Mouse (Mus musculus) embryonic facial prominence, embryonic 10.5 days (tissue): ENCODE measurements around the gene Gm10320. TPM values are rescaled to one million over a fixed set of nuclear protein-coding genes. Genes with fewer than 3 reads are reported as not detected.

Source experiments
- DNase-seq: peaks from one replicate; pipeline ENCODE4 v3.0.0-alpha.2; 2017; ENCODE audit warnings: low spot score
- H3K27ac ChIP-seq: fragments of 300-500 bp; sonication (generic); replicated peaks from 2 replicates; pipeline ENCODE4 v1.5.1; 2016; ENCODE audit warnings: mild to moderate bottlenecking
- H3K27me3 ChIP-seq: fragments of 300-500 bp; sonication (generic); replicated peaks from 2 replicates; pipeline ENCODE4 v1.6.1; 2016; ENCODE audit warnings: low read depth, mild to moderate bottlenecking; ENCODE audit not compliant: poor library complexity, severe bottlenecking
- H3K36me3 ChIP-seq: fragments of 300-500 bp; sonication (generic); replicated peaks from 2 replicates; pipeline ENCODE4 v1.6.1; 2016; ENCODE audit warnings: mild to moderate bottlenecking, moderate library complexity
- H3K4me1 ChIP-seq: fragments of 300-500 bp; sonication (generic); 2 replicates; pipeline ENCODE4 v1.6.1; 2016
- H3K4me3 ChIP-seq: fragments of 300-500 bp; sonication (generic); 2 replicates; pipeline ENCODE4 v1.5.1; 2016; ENCODE audit warnings: mild to moderate bottlenecking, moderate library complexity
- H3K9me3 ChIP-seq: fragments of 300-500 bp; sonication (generic); 2 replicates; pipeline ENCODE4 v1.6.1; 2016; ENCODE audit warnings: mild to moderate bottlenecking
- WGBS: fragments of 180-500 bp; shearing (Covaris S2); methylation state at CpG from one replicate; pipeline ENCODE4 v1.1.7; 2016; 5-methylcytosine and 5-hydroxymethylcytosine counted together
- polyA plus RNA-seq: library from polyadenylated mRNA; unstranded; fragments of >200 nt; fragmentation: Nextera tagmentation; extraction: Ambion mirVana; gene quantifications from 2 replicates; pipeline ENCODE4 v1.2.1, GENCODE M21; 2016

The Gm10320 gene
- polyA plus RNA-seq, 1 experiment from 2014 or later: 0.79 TPM

DNA sequence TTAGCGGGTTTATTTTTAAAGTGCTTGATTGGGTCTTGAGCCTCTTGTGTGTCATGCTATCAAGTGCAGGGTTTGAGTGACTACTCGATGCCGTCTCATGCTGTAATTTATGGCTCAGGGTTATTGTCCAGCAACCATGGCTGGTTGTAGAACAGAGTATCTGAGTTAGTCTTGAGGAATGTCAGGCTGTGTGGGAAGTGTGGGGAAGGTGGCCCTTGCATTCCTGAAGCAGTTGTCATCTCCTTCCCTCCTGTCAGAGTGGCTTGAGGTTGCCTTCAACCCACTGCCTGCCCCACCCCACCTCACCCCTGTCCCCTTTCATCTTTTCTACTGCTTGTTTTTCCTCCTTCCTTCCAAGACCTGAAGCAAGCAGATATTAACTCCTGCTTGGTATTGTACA is 13.8 kb downstream of the Gm10320 start:
- peaks cover 29% of the 10 kb centered on the region for H3K27me3 ChIP-seq
- H3K36me3 ChIP-seq: no peaks in the 10 kb centered on the region
- H3K9me3 ChIP-seq: no peaks in the 10 kb centered on the region
- DNase-seq: no peak
- H3K4me3 ChIP-seq: no peak overlapping the region
- H3K4me1 ChIP-seq: peaks cover 27% of the 10 kb centered on the region
- H3K27ac ChIP-seq: no peak overlapping the region
- 93% methylated on average over 3 of the region's 3 CpGs for WGBS

- no peaks in the 10 kb centered on the region for H3K36me3 ChIP-seq
- no peak overlapping the region for H3K4me3 ChIP-seq
- H3K27me3 ChIP-seq: peaks cover 37% of the 10 kb centered on the region
- 61% methylated on average over 4 of the region's 4 CpGs for WGBS
- H3K4me1 ChIP-seq: peaks cover 27% of the 10 kb centered on the region
- DNase-seq: no peak
- no peaks in the 10 kb centered on the region for H3K9me3 ChIP-seq
- peak overlapping the region; percentile 75 for H3K27ac ChIP-seq
Measured at GRCm38 (mm10) chr13:98476839-98477495, 14.8 kb downstream of the Gm10320 start.

GRCm38 (mm10) chr13:98476175-98476838 is 15.5 kb downstream of the Gm10320 start:
- peak; percentile 57 for DNase-seq
- Histone ChIP-seq H3K4me1 (peaks cover 27% of the 10 kb centered on the region), H3K36me3 (no peaks in the 10 kb centered on the region), H3K9me3 (no peaks in the 10 kb centered on the region), H3K4me3 (no peak overlapping the region), H3K27ac (peak overlapping the region; percentile 75), H3K27me3 (peaks cover 41% of the 10 kb centered on the region)
- 39% methylated on average over 14 of the region's 14 CpGs for WGBS

GRCm38 (mm10) chr13:98475681-98476080 is 16.1 kb downstream of the Gm10320 start:
- Histone ChIP-seq H3K9me3 (no peaks in the 10 kb centered on the region), H3K27me3 (peaks cover 41% of the 10 kb centered on the region), H3K36me3 (no peaks in the 10 kb centered on the region), H3K4me3 (no peak overlapping the region), H3K4me1 (peaks cover 32% of the 10 kb centered on the region), H3K27ac (peak overlapping the region; percentile 75)
- WGBS: 47% methylated on average over 8 of the region's 8 CpGs
- no peak for DNase-seq

DNA sequence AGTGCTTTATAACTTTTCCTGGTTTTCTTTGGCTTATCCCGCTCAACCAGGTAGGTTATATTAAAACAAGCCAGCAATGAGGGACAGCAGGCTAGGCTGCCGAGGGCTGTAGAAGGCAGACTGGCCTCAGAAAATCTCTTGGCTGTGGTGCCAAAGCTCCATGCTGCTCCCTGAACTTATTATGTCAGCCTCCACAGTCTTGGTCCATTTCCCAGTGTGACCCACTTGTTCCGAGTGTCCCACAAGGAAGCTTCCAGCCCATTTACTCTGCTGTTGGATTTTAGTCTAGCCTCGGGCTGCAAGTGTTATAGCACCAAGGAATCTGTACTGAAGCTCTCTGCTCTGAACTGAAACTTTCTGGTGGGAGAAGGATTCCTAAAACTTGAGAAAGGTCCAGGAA is 18.8 kb downstream of the Gm10320 start:
- 88% methylated on average over 4 of the region's 4 CpGs for WGBS
- Histone ChIP-seq H3K36me3 (no peaks in the 10 kb centered on the region), H3K4me1 (peaks cover 39% of the 10 kb centered on the region), H3K4me3 (no peak overlapping the region), H3K27me3 (peaks cover 41% of the 10 kb centered on the region), H3K9me3 (no peaks in the 10 kb centered on the region), H3K27ac (no peak overlapping the region)
- DNase-seq: no peak

DNA sequence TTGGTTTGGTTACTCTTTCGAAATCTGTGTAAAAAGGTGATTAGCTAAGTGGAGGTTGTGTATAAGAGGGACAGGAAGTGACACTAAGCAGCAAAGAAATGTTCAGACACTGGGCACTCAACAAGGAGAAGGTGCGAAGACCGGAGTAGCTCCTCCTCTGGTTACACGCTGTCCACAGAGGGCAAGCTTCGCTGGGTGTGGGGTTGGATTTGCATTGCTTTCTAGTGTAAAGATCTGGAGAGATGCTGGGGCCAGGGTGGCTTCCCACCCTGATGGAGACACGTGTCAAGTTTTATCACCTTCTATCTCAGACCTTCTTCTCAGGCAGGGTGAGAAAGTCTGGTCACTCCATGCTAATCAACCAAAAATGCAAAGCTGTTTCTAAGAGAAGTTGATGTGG is 20.0 kb downstream of the Gm10320 start:
- Histone ChIP-seq H3K36me3 (no peaks in the 10 kb centered on the region), H3K4me3 (no peak overlapping the region), H3K27me3 (peaks cover 35% of the 10 kb centered on the region), H3K9me3 (no peaks in the 10 kb centered on the region), H3K4me1 (peaks cover 32% of the 10 kb centered on the region), H3K27ac (no peak overlapping the region)
- no peak for DNase-seq
- 76% methylated on average over 6 of the region's 6 CpGs for WGBS

DNA sequence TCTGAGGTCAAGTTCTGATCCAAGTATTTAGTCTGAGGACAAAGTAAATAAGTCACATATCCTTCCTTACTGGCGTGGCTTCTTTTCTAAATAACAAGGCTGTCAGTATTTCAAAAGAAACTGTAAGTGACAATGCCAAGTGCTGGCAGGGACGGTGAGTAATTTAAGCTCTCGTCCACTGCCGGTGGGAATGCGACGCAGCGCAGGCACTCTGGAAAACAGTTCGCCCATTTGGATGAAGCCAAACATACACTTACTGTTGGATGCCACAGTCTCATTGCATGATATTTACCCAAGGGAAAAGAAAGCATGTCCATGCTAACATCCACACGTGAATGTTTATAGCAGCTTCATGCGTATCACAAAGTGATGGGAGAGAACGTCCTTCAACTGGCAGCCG is 21.5 kb downstream of the Gm10320 start:
- WGBS: 71% methylated on average over 12 of the region's 12 CpGs
- Histone ChIP-seq H3K9me3 (no peaks in the 10 kb centered on the region), H3K4me1 (peaks cover 18% of the 10 kb centered on the region), H3K27ac (no peak overlapping the region), H3K36me3 (no peaks in the 10 kb centered on the region), H3K4me3 (no peak overlapping the region), H3K27me3 (peaks cover 24% of the 10 kb centered on the region)
- DNase-seq: no peak

- WGBS: 71% methylated on average over 4 of the region's 4 CpGs
- Histone ChIP-seq H3K4me1 (peaks cover 14% of the 10 kb centered on the region), H3K27ac (no peak overlapping the region), H3K27me3 (peaks cover 20% of the 10 kb centered on the region), H3K36me3 (no peaks in the 10 kb centered on the region), H3K4me3 (no peak overlapping the region), H3K9me3 (no peaks in the 10 kb centered on the region)
- no peak for DNase-seq
Measured at GRCm38 (mm10) chr13:98469916-98470315, 21.9 kb downstream of the Gm10320 start.

GRCm38 (mm10) chr13:98461467-98461866 is 30.3 kb downstream of the Gm10320 start:
- Histone ChIP-seq H3K27ac (no peak overlapping the region), H3K9me3 (peaks cover 4% of the 10 kb centered on the region), H3K4me3 (no peak overlapping the region), H3K27me3 (no peaks in the 10 kb centered on the region), H3K4me1 (no peaks in the 10 kb centered on the region), H3K36me3 (no peaks in the 10 kb centered on the region)
- no peak for DNase-seq
- WGBS: 73% methylated on average over 4 of the region's 4 CpGs

DNA sequence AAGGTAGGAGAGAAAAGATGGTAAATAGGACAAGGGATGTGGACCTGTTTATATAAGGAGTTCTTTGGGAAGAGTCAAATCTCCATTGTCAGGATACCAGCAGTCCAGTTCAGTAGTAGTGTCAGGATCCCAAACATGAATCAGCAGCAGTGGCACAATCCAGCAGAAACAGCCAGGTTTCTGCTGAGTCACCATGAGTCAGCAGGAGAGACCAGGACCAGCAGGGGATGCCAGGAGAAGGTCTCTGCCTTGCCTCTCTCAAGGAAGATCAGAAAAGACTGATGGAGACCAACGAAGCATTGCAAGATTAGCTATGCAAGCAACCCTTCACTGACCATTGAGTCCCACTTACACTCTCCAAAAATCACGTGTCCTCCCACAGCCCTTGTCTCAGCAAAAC is 35.4 kb downstream of the Gm10320 start:
- DNase-seq: no peak
- Histone ChIP-seq H3K4me3 (no peak overlapping the region), H3K27me3 (no peaks in the 10 kb centered on the region), H3K36me3 (no peaks in the 10 kb centered on the region), H3K4me1 (no peaks in the 10 kb centered on the region), H3K27ac (no peak overlapping the region), H3K9me3 (peaks cover 10% of the 10 kb centered on the region)
- WGBS: 73% methylated on average over 2 of the region's 2 CpGs

- Histone ChIP-seq H3K4me3 (no peak overlapping the region), H3K4me1 (no peaks in the 10 kb centered on the region), H3K27ac (no peak overlapping the region), H3K9me3 (peaks cover 10% of the 10 kb centered on the region), H3K36me3 (no peaks in the 10 kb centered on the region), H3K27me3 (no peaks in the 10 kb centered on the region)
- 91% methylated on average over 10 of the region's 10 CpGs for WGBS
- no peak for DNase-seq
Measured at GRCm38 (mm10) chr13:98455646-98456045, 36.2 kb downstream of the Gm10320 start.

DNA sequence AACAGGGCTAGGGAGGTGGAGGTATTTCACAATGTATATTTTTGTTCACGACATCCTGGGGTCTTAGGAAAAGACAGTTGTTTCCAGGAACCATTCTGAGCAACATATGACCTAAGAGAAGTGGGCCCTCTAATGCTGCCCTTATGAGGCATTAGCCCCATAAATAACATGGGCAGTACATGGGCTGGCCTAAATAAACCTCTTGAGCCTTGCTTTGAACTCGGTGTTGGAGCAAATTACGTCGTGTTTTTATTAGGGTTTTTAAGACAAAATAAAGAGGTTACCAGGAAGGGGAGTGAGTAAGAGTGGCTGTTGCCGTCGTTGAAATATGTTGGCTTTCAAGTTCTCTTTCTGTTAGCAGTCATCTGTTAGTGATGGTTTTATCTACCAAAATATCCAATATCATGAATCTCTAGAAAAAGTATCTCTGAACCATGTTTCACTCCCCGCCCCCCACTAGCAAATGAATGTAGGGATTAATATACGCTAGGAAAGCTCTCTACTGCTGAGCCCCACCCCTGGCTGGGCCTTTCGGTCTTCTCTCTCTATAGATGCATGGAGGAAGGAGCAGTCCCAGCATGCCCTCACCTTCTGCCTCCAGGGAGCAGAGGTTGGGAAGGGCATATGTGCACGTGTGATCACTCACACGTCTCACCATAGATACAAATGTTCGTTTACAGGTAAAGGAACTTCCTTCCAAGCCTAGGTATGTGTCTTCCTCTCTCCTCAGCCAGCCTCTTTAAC is 37.4 kb downstream of the Gm10320 start:
- WGBS: 88% methylated on average over 12 of the region's 12 CpGs
- no peaks in the 10 kb centered on the region for H3K36me3 ChIP-seq
- H3K4me3 ChIP-seq: no peak overlapping the region
- no peaks in the 10 kb centered on the region for H3K4me1 ChIP-seq
- peaks cover 10% of the 10 kb centered on the region for H3K9me3 ChIP-seq
- DNase-seq: no peak
- no peak overlapping the region for H3K27ac ChIP-seq
- H3K27me3 ChIP-seq: no peaks in the 10 kb centered on the region

GRCm38 (mm10) chr13:98453146-98453545 is 38.7 kb downstream of the Gm10320 start:
- Histone ChIP-seq H3K36me3 (no peaks in the 10 kb centered on the region), H3K4me1 (no peaks in the 10 kb centered on the region), H3K9me3 (peaks cover 6% of the 10 kb centered on the region), H3K27ac (no peak overlapping the region), H3K4me3 (no peak overlapping the region), H3K27me3 (no peaks in the 10 kb centered on the region)
- 84% methylated on average over 4 of the region's 4 CpGs for WGBS
- no peak for DNase-seq
